Mouse (Mus musculus) gonadal fat pad, adult 2 months (tissue): Measurements from ENCODE around the gene Gm45808. TPM values are rescaled to one million over a fixed set of nuclear protein-coding genes. Genes with fewer than 3 reads are reported as not detected.
"Not testable (repeated sequence)": the region's sequence is repeated elsewhere in the genome, so short reads cannot be mapped to it uniquely, and the experiment has no call there.

Source experiments
- DNase-seq: peaks from one replicate; pipeline ENCODE4 v3.0.0-alpha.2; 2012; ENCODE audit warnings: low read depth
- polyA plus RNA-seq: library from polyadenylated mRNA; depleted of rRNA; stranded (reverse); fragments of >200 nt; gene quantifications from 2 replicates; pipeline ENCODE4 v1.2.3, GENCODE M21; 2012

Gene Gm45808
- polyA plus RNA-seq, 1 experiment, result 6.9 TPM

GRCm38 (mm10) chr7:45509181-45509882 lies 22.7 kb upstream of the Gm45808 start:
- no peak for DNase-seq

- no peak for DNase-seq
Measured at GRCm38 (mm10) chr7:45508561-45508960, 21.9 kb upstream of the Gm45808 start.

- no peak for DNase-seq
Measured at GRCm38 (mm10) chr7:45507583-45507982, 21.0 kb upstream of the Gm45808 start.

DNA sequence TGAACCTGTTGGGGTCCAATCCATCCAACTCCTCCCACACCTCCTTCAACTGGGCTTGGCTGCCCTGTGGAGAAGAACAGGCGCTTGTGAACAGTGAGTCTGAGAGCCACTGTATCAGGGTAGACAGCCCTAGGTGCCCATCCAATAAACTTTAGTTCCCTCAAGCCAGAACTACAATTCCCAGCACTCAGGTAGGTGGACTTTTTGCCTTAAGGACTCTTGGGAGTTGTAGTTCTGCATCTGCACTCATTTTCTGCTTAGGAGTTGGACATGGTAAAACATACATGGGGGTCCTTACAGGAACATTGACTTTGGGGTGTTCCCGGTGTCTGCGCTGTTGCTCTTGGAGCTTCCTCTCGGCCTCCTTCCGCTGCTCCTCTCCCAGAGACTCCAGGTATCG lies 11.8 kb upstream of the Gm45808 start:
- no peak for DNase-seq

DNA sequence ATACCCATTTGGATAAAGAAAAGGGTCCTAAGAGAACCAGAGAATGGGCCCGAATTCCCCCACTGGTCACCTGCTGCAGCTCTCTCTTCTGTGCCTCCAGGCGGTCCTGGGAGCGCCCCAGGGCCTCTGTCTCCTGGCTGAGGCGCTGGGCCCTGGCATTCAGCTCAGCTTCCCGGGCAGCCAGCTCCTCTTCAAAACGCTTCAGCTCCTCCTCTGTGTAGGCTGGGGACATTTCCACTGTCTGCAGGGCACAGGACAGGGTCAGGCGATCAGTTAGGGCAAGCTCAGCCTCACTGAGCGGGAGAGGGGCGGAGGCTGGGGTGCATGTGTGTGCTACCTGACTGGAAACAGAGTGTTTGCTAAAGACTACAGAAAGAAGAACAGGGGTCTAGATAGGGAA lies 7.9 kb upstream of the Gm45808 start:
- no peak for DNase-seq

GRCm38 (mm10) chr7:45492951-45493350 lies 6.3 kb upstream of the Gm45808 start:
- DNase-seq, result no peak

GRCm38 (mm10) chr7:45492225-45492844 lies 5.7 kb upstream of the Gm45808 start:
- no peak for DNase-seq

- DNase-seq, result no peak
Measured at GRCm38 (mm10) chr7:45491264-45491663, 4.7 kb upstream of the Gm45808 start.

DNA sequence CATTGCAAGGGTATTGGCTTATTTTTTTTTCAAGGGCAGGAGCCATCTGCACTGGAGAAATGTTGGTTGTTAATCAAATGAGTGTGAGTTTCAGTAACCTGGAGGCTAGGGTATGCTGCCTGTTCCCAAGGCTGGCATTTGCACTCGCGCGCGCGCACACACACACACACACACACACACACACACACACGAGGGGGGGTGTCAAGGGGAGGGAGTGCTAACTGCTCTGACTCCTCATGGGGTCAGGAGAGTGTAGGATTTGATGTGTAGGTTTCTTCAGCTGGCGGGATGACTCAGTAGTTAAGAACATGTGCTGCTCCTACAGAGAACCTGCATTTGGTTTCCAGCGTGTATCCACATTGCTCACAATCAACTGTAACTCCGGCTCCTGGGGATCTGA lies 4.2 kb upstream of the Gm45808 start:
- DNase-seq, result no peak

- DNase-seq, result no peak
Measured at GRCm38 (mm10) chr7:45489578-45489977, 3.0 kb upstream of the Gm45808 start.

DNA sequence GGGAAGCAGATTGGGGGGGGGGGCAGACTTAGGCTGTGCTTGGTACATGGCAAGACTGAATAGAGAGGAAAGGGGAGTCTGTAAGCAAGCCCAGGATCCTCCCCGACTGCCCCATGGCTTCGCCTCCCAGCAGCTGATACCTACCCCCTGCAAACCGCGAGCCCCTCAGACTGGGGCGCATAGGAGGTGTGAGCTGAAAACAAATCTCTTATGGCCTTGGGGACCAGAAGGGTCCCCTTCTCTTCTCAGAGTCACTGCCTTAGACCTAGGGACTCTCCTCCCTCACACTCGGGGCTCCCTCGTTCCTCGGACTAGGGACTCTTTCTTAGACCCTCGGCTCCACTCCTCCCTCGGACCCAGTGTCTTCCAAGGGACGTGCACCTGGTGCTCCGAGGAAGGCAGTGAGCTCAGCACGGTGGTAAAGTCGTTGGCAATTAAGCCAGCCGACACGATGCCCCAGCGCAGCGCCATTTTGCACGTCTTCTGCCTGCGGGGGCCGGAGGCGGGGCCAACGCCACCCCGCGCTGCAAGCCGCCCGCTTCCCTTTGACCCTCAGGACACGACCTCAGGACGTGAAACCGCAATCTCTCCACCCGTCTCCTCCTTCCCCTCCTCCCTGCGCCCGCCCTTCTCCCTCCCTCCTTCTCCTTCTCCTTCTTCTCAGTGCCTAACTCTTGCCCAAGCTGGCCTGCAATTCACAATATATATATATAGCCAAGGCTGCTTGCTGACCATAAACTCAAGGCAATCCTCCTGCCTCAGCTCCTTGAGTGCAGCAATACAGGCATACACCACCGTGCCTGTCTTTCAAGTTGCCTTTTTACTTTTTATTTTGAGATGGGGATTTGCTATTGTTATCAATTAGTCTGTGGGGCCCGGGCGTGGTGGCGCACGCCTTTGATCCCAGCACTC lies 1.9 kb upstream of the Gm45808 start, which contains the start of gene Dhdh:
TSS of gene Dhdh (minus strand) at position 513 of the 912 bp plus-strand sequence.
- no peak for DNase-seq

DNA sequence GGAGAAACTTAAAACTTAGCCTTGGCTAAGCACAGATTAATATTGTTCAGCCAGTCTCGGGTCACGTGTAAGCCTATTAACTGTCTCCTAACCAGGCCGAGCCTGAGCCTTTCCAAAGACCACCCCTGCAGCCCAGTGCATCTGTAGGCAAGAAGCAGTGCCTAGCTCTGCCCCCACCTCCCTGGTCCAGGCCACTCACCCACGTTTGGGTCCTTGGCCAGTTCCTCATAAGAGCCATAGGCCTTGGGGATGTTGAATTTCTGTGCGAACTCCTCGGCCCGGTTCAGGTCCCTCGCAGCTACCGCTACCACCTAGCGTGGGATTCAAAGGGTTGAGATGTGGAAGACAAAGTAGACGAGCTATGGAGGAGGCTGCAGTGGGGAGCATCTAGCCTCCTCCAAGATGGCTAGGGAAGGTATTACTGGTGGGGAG lies 1.3 kb upstream of the Gm45808 start:
- DNase-seq, result no peak

DNA sequence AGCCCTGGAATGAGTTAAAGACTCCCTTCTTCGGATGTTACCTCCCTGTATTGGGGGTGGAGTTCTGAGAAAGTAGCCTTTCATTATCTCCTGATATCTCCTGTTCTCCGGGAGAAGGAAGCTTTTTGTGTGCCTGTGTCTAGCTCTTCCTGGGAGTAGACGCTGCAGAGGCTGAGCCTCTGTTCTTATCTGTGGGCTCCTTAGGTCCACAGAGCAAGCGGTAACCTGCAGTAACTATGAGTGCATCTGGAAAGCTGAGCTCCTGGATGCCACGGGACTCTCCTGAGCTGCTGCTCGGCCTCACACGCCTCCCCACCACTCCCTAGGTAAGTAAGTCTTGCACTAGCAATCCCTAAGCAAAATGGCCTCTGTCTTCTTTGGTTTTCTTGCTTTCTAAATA lies 453 bp downstream of the Gm45808 start:
- DNase-seq, result no peak

GRCm38 (mm10) chr7:45484985-45485384 lies 1.6 kb downstream of the Gm45808 start:
- DNase-seq, result not testable (repeated sequence)

GRCm38 (mm10) chr7:45482166-45482565 lies 4.4 kb downstream of the Gm45808 start:
- no peak for DNase-seq

GRCm38 (mm10) chr7:45481374-45481927 lies 5.2 kb downstream of the Gm45808 start, which contains the start of gene Tulp2:
TSS of gene Tulp2 (plus strand) at chr7:45481877.
- DNase-seq, result no peak

DNA sequence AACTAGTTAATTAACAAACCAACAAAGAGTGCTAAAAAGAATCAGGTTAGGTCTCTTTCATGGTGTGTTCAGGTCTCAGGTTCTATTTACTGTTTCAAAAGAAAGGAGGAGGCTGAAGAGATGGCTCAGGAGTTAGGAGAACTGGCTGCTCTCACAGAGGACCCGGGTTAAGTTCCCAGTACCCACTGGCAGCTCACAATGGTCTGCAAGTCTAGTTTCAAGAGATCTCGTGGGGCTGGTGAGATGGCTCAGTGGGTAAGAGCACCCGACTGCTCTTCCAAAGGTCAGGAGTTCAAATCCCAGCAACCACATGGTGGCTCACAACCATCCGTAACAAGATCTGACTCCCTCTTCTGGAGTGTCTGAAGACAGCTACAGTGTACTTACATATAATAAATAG lies 6.3 kb downstream of the Gm45808 start:
- DNase-seq, result not testable (repeated sequence)

DNA sequence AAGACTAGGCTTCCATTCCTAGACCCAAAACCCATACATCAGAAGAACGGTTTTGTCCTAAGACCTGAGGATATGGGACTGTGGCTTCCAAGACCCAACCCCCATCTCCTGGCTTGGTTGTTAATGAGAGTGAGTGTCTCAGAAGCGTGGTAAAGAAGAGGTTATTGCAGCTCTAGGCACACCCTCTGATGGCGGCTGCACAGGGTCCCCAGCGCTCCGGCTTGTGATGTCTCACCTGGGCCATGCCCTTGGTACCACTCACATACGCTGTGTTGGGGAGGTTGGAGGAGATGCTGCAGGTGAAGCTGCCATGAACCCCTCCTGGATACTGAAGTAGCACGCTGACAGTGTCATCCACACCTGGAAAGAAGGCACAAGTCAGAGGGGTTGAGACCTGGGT lies 7.8 kb downstream of the Gm45808 start:
- no peak for DNase-seq

DNA sequence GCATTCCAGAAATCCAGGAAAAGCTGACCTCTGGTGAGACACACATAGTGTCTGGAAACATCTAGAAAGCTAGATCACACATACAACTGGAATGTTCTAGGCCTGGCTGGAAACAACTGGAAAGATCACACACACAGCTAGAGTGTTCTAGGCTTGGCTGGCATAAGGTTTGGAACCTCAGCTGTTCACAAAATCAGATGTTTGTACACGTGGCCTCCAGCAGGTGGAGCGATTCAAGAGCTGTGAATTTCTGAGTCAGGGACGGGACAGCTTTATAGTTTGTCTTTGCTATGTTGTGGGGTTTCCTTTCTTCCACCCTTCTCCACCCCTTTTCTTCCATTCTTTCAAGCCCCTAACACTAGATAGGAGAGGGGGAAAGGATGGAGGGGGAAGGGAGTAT lies 9.6 kb downstream of the Gm45808 start:
- no peak for DNase-seq

- DNase-seq, result no peak
Measured at GRCm38 (mm10) chr7:45476453-45476852, 10.2 kb downstream of the Gm45808 start.

GRCm38 (mm10) chr7:45475291-45475969 lies 11.2 kb downstream of the Gm45808 start:
- DNase-seq, result no peak
